Mouse (Mus musculus): ENCODE measurements around the gene Map3k7. TPM values are rescaled to one million over a fixed set of nuclear protein-coding genes. Genes with fewer than 3 reads are reported as not detected.
"Not testable (repeated sequence)": the region's sequence is repeated elsewhere in the genome, so short reads cannot be mapped to it uniquely, and the experiment has no call there.

Map3k7 gene
- polyA plus RNA-seq, 1 experiment from 2014 or later: 23.7 TPM

DNA sequence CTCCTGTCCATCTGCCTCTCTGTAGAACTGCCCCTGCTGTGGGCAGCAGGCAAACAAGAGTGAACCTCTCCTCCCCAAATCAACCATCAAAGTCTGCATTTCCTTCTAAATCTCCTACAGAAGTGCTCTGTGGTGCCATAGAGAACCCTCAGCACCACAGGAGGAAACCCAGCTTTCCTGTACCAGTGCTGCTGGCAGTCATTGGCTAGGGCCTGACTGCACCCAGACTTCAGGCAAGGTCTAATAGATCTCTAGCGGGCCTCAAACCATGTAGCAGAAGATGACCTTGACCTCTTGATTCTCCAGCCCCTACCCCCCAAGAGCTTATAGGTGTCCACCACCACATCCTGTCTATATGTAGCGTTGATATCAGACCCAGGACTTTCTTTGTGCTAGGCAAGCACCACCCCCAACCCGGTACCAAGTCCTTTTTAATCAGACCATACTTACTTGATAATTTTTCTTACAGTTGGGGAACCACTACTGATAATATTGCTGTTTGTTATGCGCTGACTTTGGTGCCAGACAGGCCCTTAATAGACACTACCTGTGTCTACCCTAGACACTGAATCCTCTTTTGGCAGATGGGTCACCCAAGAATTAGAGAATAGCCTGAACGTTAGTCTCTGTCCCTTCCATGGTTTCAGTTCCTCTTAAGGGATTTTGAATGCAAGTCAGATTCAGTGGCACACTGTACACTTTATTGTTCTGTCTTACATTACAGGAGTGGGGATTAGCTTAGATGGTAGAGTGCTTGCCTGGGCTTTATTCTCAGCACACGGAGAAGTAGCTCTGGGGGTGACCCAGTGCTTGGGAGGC, 41.1 kb downstream of the Map3k7 start:
- Histone ChIP-seq H3K4me1 (no peaks in the 10 kb centered on the region), H3K27ac (no peak overlapping the region), H3K4me2 (no peak overlapping the region), H3K27me3 (replicated peaks) (no peaks in the 10 kb centered on the region), H3K9ac (no peak overlapping the region), H3K9me3 (no peaks in the 10 kb centered on the region), H3K4me3 (replicated peaks) (no peak overlapping the region), H3K36me3 (0 out of 2 replicates have a peak, but pooled peaks cover 6% of the 10 kb centered on the region)
- no peak for ATAC-seq (ENCODE audit: insufficient read depth, low FRiP score, low read depth)
- WGBS: 88% methylated on average over 6 of the region's 6 CpGs

GRCm38 (mm10) chr4:32007174-32007573, 43.3 kb downstream of the Map3k7 start:
- ATAC-seq (ENCODE audit: insufficient read depth, low FRiP score, low read depth): no peak
- Histone ChIP-seq H3K36me3 (peaks cover 11% of the 10 kb centered on the region), H3K27me3 (replicated peaks) (no peaks in the 10 kb centered on the region), H3K4me2 (no peak overlapping the region), H3K27ac (no peak overlapping the region), H3K4me3 (replicated peaks) (no peak overlapping the region), H3K9me3 (no peaks in the 10 kb centered on the region), H3K9ac (no peak overlapping the region), H3K4me1 (no peaks in the 10 kb centered on the region)
- WGBS: 47% methylated on average over 3 of the region's 3 CpGs

- H3K36me3 ChIP-seq: peaks cover 10% of the 10 kb centered on the region
- no peaks in the 10 kb centered on the region for H3K9me3 ChIP-seq
- no peak overlapping the region for H3K27ac ChIP-seq
- H3K9ac ChIP-seq: no peak overlapping the region
- H3K27me3 ChIP-seq (replicated peaks): no peaks in the 10 kb centered on the region
- ATAC-seq (ENCODE audit: insufficient read depth, low FRiP score, low read depth): no peak
- 77% methylated on average over 4 of the region's 4 CpGs for WGBS
- H3K4me2 ChIP-seq: no peak overlapping the region
- H3K4me1 ChIP-seq: no peaks in the 10 kb centered on the region
- no peak overlapping the region for H3K4me3 ChIP-seq (replicated peaks)
These were observed 44.2 kb downstream of the Map3k7 start for GRCm38 (mm10) chr4:32008095-32008494.

DNA sequence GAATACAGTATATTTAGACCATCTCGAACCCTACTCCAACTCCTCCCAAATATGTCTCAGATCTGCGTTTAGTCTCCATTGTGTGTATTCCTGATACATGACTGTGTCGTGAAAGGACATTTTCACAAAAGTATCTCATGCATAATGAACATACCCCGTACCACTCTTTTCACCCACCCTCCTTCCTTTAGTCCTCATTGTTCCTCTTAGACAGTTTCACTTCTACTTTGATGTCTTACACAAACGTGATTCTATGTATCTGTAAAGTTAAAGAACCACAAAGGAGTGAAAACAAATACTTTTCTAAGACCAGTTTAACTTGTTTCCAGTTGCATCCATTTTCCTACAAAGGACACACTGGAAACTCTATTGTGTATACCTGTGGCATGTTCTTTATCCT, 46.9 kb downstream of the Map3k7 start:
- Histone ChIP-seq H3K27ac (no peak overlapping the region), H3K4me3 (replicated peaks) (no peak overlapping the region), H3K36me3 (peaks cover 19% of the 10 kb centered on the region), H3K4me2 (no peak overlapping the region), H3K9ac (no peak overlapping the region), H3K27me3 (replicated peaks) (no peaks in the 10 kb centered on the region), H3K9me3 (no peaks in the 10 kb centered on the region), H3K4me1 (no peaks in the 10 kb centered on the region)
- no peak for ATAC-seq (ENCODE audit: insufficient read depth, low FRiP score, low read depth)
- 81% methylated on average over 5 of the region's 5 CpGs for WGBS

GRCm38 (mm10) chr4:32011218-32011973, 47.5 kb downstream of the Map3k7 start:
- Histone ChIP-seq H3K4me1 (no peaks in the 10 kb centered on the region), H3K9me3 (no peaks in the 10 kb centered on the region), H3K36me3 (peaks cover 24% of the 10 kb centered on the region), H3K4me3 (replicated peaks) (no peak overlapping the region), H3K27me3 (replicated peaks) (no peaks in the 10 kb centered on the region), H3K27ac (no peak overlapping the region), H3K9ac (no peak overlapping the region), H3K4me2 (no peak overlapping the region)
- 81% methylated on average over 6 of the region's 6 CpGs for WGBS
- ATAC-seq (ENCODE audit: insufficient read depth, low FRiP score, low read depth): no peak

- 84% methylated on average over 3 of the region's 3 CpGs for WGBS
These were observed 57.2 kb downstream of the Map3k7 start for GRCm38 (mm10) chr4:32021131-32021530.

GRCm38 (mm10) chr4:32022321-32022720, 58.4 kb downstream of the Map3k7 start:
- Histone ChIP-seq H3K27me3 (replicated peaks) (no peaks in the 10 kb centered on the region), H3K9me3 (no peaks in the 10 kb centered on the region), H3K27ac (no peak overlapping the region), H3K4me2 (no peak overlapping the region), H3K4me1 (no peaks in the 10 kb centered on the region), H3K4me3 (replicated peaks) (no peak overlapping the region), H3K9ac (no peak overlapping the region), H3K36me3 (peaks cover 17% of the 10 kb centered on the region)
- ATAC-seq (ENCODE audit: insufficient read depth, low FRiP score, low read depth): no peak
- 92% methylated on average over 6 of the region's 6 CpGs for WGBS

More at GRCm38 (mm10) chr4:32021131-32021530, 57.2 kb downstream of the Map3k7 start:
- Histone ChIP-seq H3K9ac (no peak overlapping the region), H3K4me3 (replicated peaks) (no peak overlapping the region), H3K36me3 (peaks cover 24% of the 10 kb centered on the region), H3K4me1 (no peaks in the 10 kb centered on the region), H3K27me3 (replicated peaks) (no peaks in the 10 kb centered on the region), H3K4me2 (no peak overlapping the region), H3K9me3 (no peaks in the 10 kb centered on the region), H3K27ac (no peak overlapping the region)
- ATAC-seq (ENCODE audit: insufficient read depth, low FRiP score, low read depth): no peak

DNA sequence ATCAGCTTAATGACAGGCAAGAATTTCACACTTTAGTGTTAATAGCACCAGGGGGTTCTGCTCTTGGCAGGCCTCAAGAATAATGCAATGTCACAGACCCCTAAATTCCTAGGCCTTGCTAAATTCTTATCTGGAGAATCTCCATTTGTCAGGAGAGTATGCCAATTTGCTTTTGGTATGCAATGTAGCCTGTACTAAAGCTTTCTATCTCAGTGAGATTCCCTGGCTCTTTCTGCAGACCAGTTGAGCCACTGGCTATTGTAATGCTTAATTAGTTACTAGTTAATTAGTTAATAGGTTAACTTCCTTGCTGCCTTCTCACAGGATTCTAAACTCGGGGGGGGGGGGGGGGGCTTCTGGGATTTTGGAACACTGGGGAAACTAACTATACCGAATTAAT, 60.3 kb downstream of the Map3k7 start:
- H3K9me3 ChIP-seq; H3K4me3 ChIP-seq (replicated peaks); H3K27me3 ChIP-seq (replicated peaks); ATAC-seq (ENCODE audit: insufficient read depth, low FRiP score, low read depth); H3K4me1 ChIP-seq; H3K4me2 ChIP-seq; H3K27ac ChIP-seq; H3K9ac ChIP-seq: not testable (repeated sequence)
- WGBS: 70% methylated on average over 2 of the region's 2 CpGs
- peaks cover 12% of the 10 kb centered on the region for H3K36me3 ChIP-seq

- H3K9me3 ChIP-seq: no peaks in the 10 kb centered on the region
- H3K9ac ChIP-seq: no peak overlapping the region
- H3K4me3 ChIP-seq (replicated peaks): no peak overlapping the region
- no peak overlapping the region for H3K4me2 ChIP-seq
- WGBS: 72% methylated on average over 2 of the region's 2 CpGs
- peaks cover 12% of the 10 kb centered on the region for H3K36me3 ChIP-seq
- H3K4me1 ChIP-seq: no peaks in the 10 kb centered on the region
- ATAC-seq (ENCODE audit: insufficient read depth, low FRiP score, low read depth): no peak
- H3K27ac ChIP-seq: no peak overlapping the region
- H3K27me3 ChIP-seq (replicated peaks): no peaks in the 10 kb centered on the region
These were observed 61.2 kb downstream of the Map3k7 start for GRCm38 (mm10) chr4:32025105-32025504.

GRCm38 (mm10) chr4:32027094-32027493, 63.2 kb downstream of the Map3k7 start:
- WGBS: 88% methylated on average over 9 of the region's 9 CpGs
- H3K27me3 ChIP-seq (replicated peaks): no peaks in the 10 kb centered on the region
- ATAC-seq (ENCODE audit: insufficient read depth, low FRiP score, low read depth): no peak

GRCm38 (mm10) chr4:32037267-32037666, 73.4 kb downstream of the Map3k7 start:
- Histone ChIP-seq H3K36me3 (no peaks in the 10 kb centered on the region), H3K4me2 (no peak overlapping the region), H3K27ac (no peak overlapping the region), H3K4me3 (replicated peaks) (no peak overlapping the region), H3K9ac (no peak overlapping the region), H3K9me3 (no peaks in the 10 kb centered on the region), H3K4me1 (no peaks in the 10 kb centered on the region), H3K27me3 (replicated peaks) (no peaks in the 10 kb centered on the region)
- no peak for ATAC-seq (ENCODE audit: insufficient read depth, low FRiP score, low read depth)
- 47% methylated on average over 7 of the region's 7 CpGs for WGBS

More at GRCm38 (mm10) chr4:32027094-32027493, 63.2 kb downstream of the Map3k7 start:
- Histone ChIP-seq H3K4me3 (replicated peaks) (no peak overlapping the region), H3K4me2 (no peak overlapping the region), H3K4me1 (no peaks in the 10 kb centered on the region), H3K9ac (no peak overlapping the region), H3K27ac (no peak overlapping the region), H3K36me3 (peaks cover 4% of the 10 kb centered on the region; the same call in 1 of the 2 replicates), H3K9me3 (no peaks in the 10 kb centered on the region)
